Mouse (Mus musculus) heart, adult 2 months (tissue): ENCODE measurements at regions not wholly inside any gene's neighbourhood (a gene's known extent, or its start where the extent isn't known, plus 50 kb on each side); places are given as distances from the start of the nearest gene placed in this dataset.

Experiments
- DNase-seq, 2 experiments: peaks; one replicate each; pipeline ENCODE4 v3.0.0; 2021
- H3K27ac ChIP-seq: fragments of 200-600 bp; 2 replicates; pipeline ENCODE4 v1.8.1; 2022
- H3K27me3 ChIP-seq: fragments of 200-500 bp; 2 replicates; pipeline ENCODE4 v1.6.1; 2012; ENCODE audit warnings: mild to moderate bottlenecking, low read length, inconsistent platforms, mixed read lengths; ENCODE audit not compliant: control insufficient read depth, insufficient read depth
- H3K36me3 ChIP-seq: fragments of 200-500 bp; 2 replicates; pipeline ENCODE4 v1.6.1; 2012; ENCODE audit warnings: low read length, inconsistent platforms; ENCODE audit not compliant: control insufficient read depth, insufficient read depth
- H3K4me1 ChIP-seq: fragments of 200-500 bp; 2 replicates; pipeline ENCODE4 v1.6.1; 2011; ENCODE audit warnings: low read length; ENCODE audit not compliant: control insufficient read depth, insufficient read depth
- H3K4me3 ChIP-seq: fragments of 200-600 bp; 2 replicates; pipeline ENCODE4 v1.8.1; 2022
- H3K79me2 ChIP-seq: fragments of 200-500 bp; replicated peaks from 2 replicates; pipeline ENCODE4 v1.6.1; 2012; ENCODE audit warnings: mild to moderate bottlenecking, inconsistent platforms, low read length, moderate library complexity, mixed read lengths; ENCODE audit not compliant: control insufficient read depth, insufficient read depth
- H3K9ac ChIP-seq: fragments of 200-500 bp; 2 replicates; pipeline ENCODE4 v1.6.1; 2012; ENCODE audit warnings: low read depth, mild to moderate bottlenecking, control low read depth, inconsistent platforms, low read length, mixed read lengths
- CTCF ChIP-seq: fragments of 200-600 bp; IDR thresholded peaks from 2 replicates; pipeline ENCODE4 v1.8.1; 2022; ENCODE audit warnings: antibody characterized with exemption, mild to moderate bottlenecking, moderate library complexity
- EP300 ChIP-seq: fragments of 200-500 bp; IDR thresholded peaks from 2 replicates; pipeline ENCODE4 v1.6.1; 2011; ENCODE audit warnings: low read depth, low read length, control low read depth; ENCODE audit not compliant: insufficient read depth
- POLR2A ChIP-seq: fragments of 200-500 bp; IDR thresholded peaks from 2 replicates; pipeline ENCODE4 v1.6.1; 2011; ENCODE audit warnings: mild to moderate bottlenecking, low read depth, low read length, control low read depth; ENCODE audit not compliant: insufficient read depth
- WGBS: fragments of 180-500 bp; shearing (Covaris S2); methylation state at CpG from one replicate; pipeline ENCODE4 v1.1.7; 2018; 5-methylcytosine and 5-hydroxymethylcytosine counted together
- intact Hi-C: fragments of 180-260 bp; cut with DNase I; formaldehyde crosslinking; loops from one replicate; pipeline ENCODE4 v1.15.1; 2025

- Histone ChIP-seq H3K27me3 (no peaks in the 10 kb centered on the region), H3K4me3 (no peak overlapping the region), H3K79me2 (no peaks in the 10 kb centered on the region), H3K9ac (no peak overlapping the region), H3K4me1 (no peaks in the 10 kb centered on the region), H3K36me3 (no peaks in the 10 kb centered on the region), H3K27ac (no peak overlapping the region)
- intact Hi-C loops = no loop called here
- no peak for DNase-seq
- TF ChIP-seq CTCF (no peak), POLR2A (no peak), EP300 (no peak)
- 73% methylated on average over 7 of the region's 7 CpGs for WGBS
Observed at GRCm38 (mm10) chr1:184384088-184384823, 348.2 kb downstream of the Hlx start.

GRCm38 (mm10) chr1:184378665-184379064 lies 344.6 kb upstream of the 1700056E22Rik start:
- H3K9ac ChIP-seq = no peak overlapping the region
- H3K36me3 ChIP-seq = no peaks in the 10 kb centered on the region
- no peak overlapping the region for H3K27ac ChIP-seq
- no peak overlapping the region for H3K4me3 ChIP-seq
- intact Hi-C loops = loop anchor here (2.0 kb wide), 1 partner anchor 360 kb away; no protein-coding TSS in a partner anchor
- TF ChIP-seq EP300 (no peak), CTCF (peak; percentile 61), POLR2A (no peak)
- DNase-seq = no peak
- WGBS = 48% methylated on average over 1 of the region's 1 CpGs
- H3K4me1 ChIP-seq = peaks cover 1% of the 10 kb centered on the region
- H3K79me2 ChIP-seq = no peaks in the 10 kb centered on the region
- no peaks in the 10 kb centered on the region for H3K27me3 ChIP-seq

- H3K27ac ChIP-seq = no peak overlapping the region
- TF ChIP-seq CTCF (no peak), POLR2A (no peak), EP300 (no peak)
- no peaks in the 10 kb centered on the region for H3K27me3 ChIP-seq
- H3K4me1 ChIP-seq = no peaks in the 10 kb centered on the region
- H3K4me3 ChIP-seq = no peak overlapping the region
- no peak for DNase-seq
- no peaks in the 10 kb centered on the region for H3K36me3 ChIP-seq
- no peaks in the 10 kb centered on the region for H3K79me2 ChIP-seq
- intact Hi-C loops = no loop called here
- no peak overlapping the region for H3K9ac ChIP-seq
Observed at GRCm38 (mm10) chr1:184365026-184365425, 330.9 kb upstream of the 1700056E22Rik start.

- Histone ChIP-seq H3K79me2 (no peaks in the 10 kb centered on the region), H3K4me3 (no peak overlapping the region), H3K27ac (no peak overlapping the region), H3K4me1 (peaks cover 1% of the 10 kb centered on the region), H3K36me3 (no peaks in the 10 kb centered on the region), H3K9ac (no peak overlapping the region), H3K27me3 (no peaks in the 10 kb centered on the region)
- 54% methylated on average over 6 of the region's 6 CpGs for WGBS
- intact Hi-C loops = no loop called here
- DNase-seq = no peak
- TF ChIP-seq CTCF = no peak
Observed at GRCm38 (mm10) chr1:184358226-184358568, 324.1 kb upstream of the 1700056E22Rik start.

- H3K79me2 ChIP-seq = no peaks in the 10 kb centered on the region
- TF ChIP-seq CTCF = no peak
- no peak for TF ChIP-seq EP300
- no peak for TF ChIP-seq POLR2A
- DNase-seq = no peak
- H3K4me1 ChIP-seq = peaks cover 1% of the 10 kb centered on the region
- no peak overlapping the region for H3K9ac ChIP-seq
- intact Hi-C loops = no loop called here
- H3K27me3 ChIP-seq = no peaks in the 10 kb centered on the region
- no peak overlapping the region for H3K27ac ChIP-seq
- WGBS = 25% methylated on average over 4 of the region's 4 CpGs
- no peaks in the 10 kb centered on the region for H3K36me3 ChIP-seq
- H3K4me3 ChIP-seq = no peak overlapping the region
Observed at GRCm38 (mm10) chr1:184357474-184358225, 323.5 kb upstream of the 1700056E22Rik start.

- DNase-seq = no peak
- no peaks in the 10 kb centered on the region for H3K79me2 ChIP-seq
- intact Hi-C loops = no loop called here
- no peak overlapping the region for H3K4me3 ChIP-seq
- TF ChIP-seq CTCF = no peak
- no peak for TF ChIP-seq POLR2A
- TF ChIP-seq EP300 = no peak
- H3K9ac ChIP-seq = no peak overlapping the region
- no peaks in the 10 kb centered on the region for H3K27me3 ChIP-seq
- no peaks in the 10 kb centered on the region for H3K36me3 ChIP-seq
- 89% methylated on average over 8 of the region's 8 CpGs for WGBS
- H3K27ac ChIP-seq = no peak overlapping the region
- peaks cover 1% of the 10 kb centered on the region for H3K4me1 ChIP-seq
Observed at GRCm38 (mm10) chr1:184353832-184354449, 319.8 kb upstream of the 1700056E22Rik start.
